10 mouse cellular contexts compared by ENCODE assay signal in genomic region chr6:54485000-54485399, GRCm38 (mm10). TPM values are rescaled to one million over a fixed set of nuclear protein-coding genes. Genes with fewer than 3 reads are reported as not detected.
DNase-seq lines count a peak whose midpoint lies in the region; ATAC-seq and TF ChIP-seq lines count a peak whose summit lies in the region.
"Had no signal": no experiment of that assay in that cellular context is flagged by ENCODE, and none has a peak within 500 bp of the region (broad histone marks: within the 10 kb centered on the region; RNA-seq: fewer than 3 reads in every experiment).

No protein-coding gene starts in this region.

- WGBS in kidney, postnatal 0 days: 21% methylated on average over 12 of the region's 12 CpGs
- 26% methylated on average over 11 of the region's 12 CpGs for WGBS in forebrain, postnatal 0 days
- 16% methylated on average over 11 of the region's 12 CpGs for WGBS in midbrain, embryonic 12.5 days

- H3K36me3 ChIP-seq in kidney, postnatal 0 days (ENCODE audit: insufficient read depth, low read length): no peaks in the 10 kb centered on the region
- H3K36me3 ChIP-seq in forebrain, postnatal 0 days (ENCODE audit: insufficient read depth): peaks cover 16% of the 10 kb centered on the region; the same call in 1 of the 2 replicates
- H3K36me3 ChIP-seq in midbrain, embryonic 12.5 days: no peaks in the 10 kb centered on the region

- H3K4me3 ChIP-seq in kidney, postnatal 0 days (replicated peaks; ENCODE audit: low read depth, low read length): no peak overlapping the region
- no peak overlapping the region for H3K4me3 ChIP-seq in forebrain, postnatal 0 days (ENCODE audit: low read depth, low read length)
- peak overlapping the region; percentile 35 for H3K4me3 ChIP-seq in midbrain, embryonic 12.5 days

- ATAC-seq in kidney, postnatal 0 days (replicated peaks; ENCODE audit: low FRiP score, low read depth): peak; percentile 65
- peak; percentile 72 for ATAC-seq in forebrain, postnatal 0 days
- peak; percentile 52 for ATAC-seq in midbrain, embryonic 12.5 days (ENCODE audit: low FRiP score, low read depth)

- H3K27me3 ChIP-seq in kidney, postnatal 0 days (ENCODE audit: insufficient read depth, low read length): no peaks in the 10 kb centered on the region
- no peaks in the 10 kb centered on the region for H3K27me3 ChIP-seq in forebrain, postnatal 0 days (ENCODE audit: insufficient read depth, low read length)
- H3K27me3 ChIP-seq in midbrain, embryonic 12.5 days: peaks cover 30% of the 10 kb centered on the region

- H3K27ac ChIP-seq in kidney, postnatal 0 days: no peak overlapping the region
- no peak overlapping the region for H3K27ac ChIP-seq in forebrain, postnatal 0 days (ENCODE audit: low read depth, low read length)
- no peak overlapping the region for H3K27ac ChIP-seq in midbrain, embryonic 12.5 days (replicated peaks)

- peak overlapping the region; percentile 48 for H3K4me2 ChIP-seq in kidney, postnatal 0 days (ENCODE audit: low read length)
- peak overlapping the region; percentile 33 for H3K4me2 ChIP-seq in forebrain, postnatal 0 days (ENCODE audit: low read depth)
- H3K4me2 ChIP-seq in midbrain, embryonic 12.5 days (replicated peaks): peak overlapping the region; percentile 71

- H3K9me3 ChIP-seq in kidney, postnatal 0 days (replicated peaks; ENCODE audit: low read length): no peaks in the 10 kb centered on the region
- H3K9me3 ChIP-seq in forebrain, postnatal 0 days (ENCODE audit: low read length): no peaks in the 10 kb centered on the region
- no peaks in the 10 kb centered on the region for H3K9me3 ChIP-seq in midbrain, embryonic 12.5 days

- H3K9ac ChIP-seq in kidney, postnatal 0 days (ENCODE audit: low read depth, low read length): no peak overlapping the region
- no peak overlapping the region for H3K9ac ChIP-seq in forebrain, postnatal 0 days
- H3K9ac ChIP-seq in midbrain, embryonic 12.5 days (replicated peaks): peak overlapping the region; percentile 44; the same call in 1 of the 2 replicates

- no peak for TF ChIP-seq CTCF in kidney, postnatal 0 days (IDR thresholded peaks at IDR 0.05; ENCODE audit: low read depth)
- TF ChIP-seq CTCF in forebrain, postnatal 0 days (IDR thresholded peaks at IDR 0.05; ENCODE audit: low read depth): no peak

- no peak for DNase-seq in kidney, postnatal 0 days (ENCODE audit: low spot score)
- no peak for DNase-seq in kidney, adult 11 months
- peak; percentile 26 for DNase-seq in ZHBTc4 (ENCODE audit: low read depth, low spot score)
- DNase-seq in forebrain, postnatal 0 days: peak; percentile 14
- DNase-seq in gastrocnemius, postnatal 25 days: no peak
- DNase-seq in gastrocnemius, postnatal 4 days (ENCODE audit: low spot score in 2 of 2): no peak
- no peak for DNase-seq in spleen, adult 18-20 months
- DNase-seq: cerebellum, adult 11 months; kidney, adult 9 months had no signal

- H3K4me1 ChIP-seq in kidney, postnatal 0 days (replicated peaks; ENCODE audit: insufficient read depth, low read length): 0 out of 2 replicates have a peak, but pooled peaks cover 5% of the 10 kb centered on the region
- H3K4me1 ChIP-seq in forebrain, postnatal 0 days (ENCODE audit: insufficient read depth): no peaks in the 10 kb centered on the region
- H3K4me1 ChIP-seq in midbrain, embryonic 12.5 days: peaks cover 10% of the 10 kb centered on the region

RNA-seq across cellular contexts. Expression of gene Wipf3, which starts 55.6 kb away (rescaled TPM):
- polyA plus RNA-seq in kidney, postnatal 0 days (2015; fragmentation: Nextera tagmentation; extraction: Ambion mirVana): 1.4 and 1.7 TPM in 2 replicates
- total RNA-seq in forebrain, postnatal 0 days (2014; rRNA removed): 6.5 and 7.6 TPM in 2 replicates
- 1.1 and 2.4 TPM in 2 replicates for polyA plus RNA-seq in forebrain, postnatal 0 days (2015; fragmentation: Nextera tagmentation; extraction: Ambion mirVana)
- polyA plus RNA-seq in midbrain, embryonic 12.5 days (2016; fragmentation: Nextera tagmentation; extraction: Ambion mirVana): 0.89 and 1.3 TPM in 2 replicates
- 10 to 100 TPM; 13.7 to 18.4 TPM for total RNA-seq in gastrocnemius, postnatal 25 days (2021)
- 1 to 10 TPM; 7.1 to 7.5 TPM for total RNA-seq in gastrocnemius, postnatal 4 days (2021)

Comparison
In these comparisons a context has a peak if more than half of its experiments do, and no peak if none do; other contexts are left out.
1. DNase-seq: peak in ZHBTc4 (single experiment) and forebrain, postnatal 0 days (single experiment); none in kidney, postnatal 0 days (single experiment), kidney, adult 11 months (single experiment), gastrocnemius, postnatal 25 days (single experiment), gastrocnemius, postnatal 4 days (0 of 2) and spleen, adult 18-20 months (0 of 2).
2. Peak in every context shown above with its lines, with median percentiles within 50 percentile points of each other: ATAC-seq and H3K4me2 ChIP-seq.